In genomic region chr2:34753811-34754550, GRCm38 (mm10) we compare ENCODE assay signal across 8 mouse cellular contexts. TPM values are rescaled to one million over a fixed set of nuclear protein-coding genes. Genes with fewer than 3 reads are reported as not detected.
DNase-seq lines count a peak whose midpoint lies in the region; ATAC-seq and TF ChIP-seq lines count a peak whose summit lies in the region.

No protein-coding gene starts in this region.

- TF ChIP-seq CTCF in Patski (IDR thresholded peaks at IDR 0.05) = peak; percentile 38

- peak overlapping the region; percentile 97 for H3K9ac ChIP-seq in hindbrain, embryonic 14.5 days

- peak overlapping the region; percentile 95 for H3K27ac ChIP-seq in hindbrain, embryonic 14.5 days

- DNase-seq in Patski (ENCODE audit: low read depth, low spot score) = no peak
- DNase-seq in cerebellum, postnatal 14 days = peak; percentile 93 to 95
- DNase-seq in frontal cortex, postnatal 25 days (ENCODE audit: low spot score in 2 of 2) = peak; percentile 64 to 71
- DNase-seq in hindbrain, embryonic 14.5 days (ENCODE audit: low spot score) = peak; percentile 86
- DNase-seq in left cerebral cortex, adult 18-20 months (ENCODE audit: low spot score in 2 of 2) = peak; percentile 82 to 89
- DNase-seq in lung, postnatal 4 days = peak; percentile 92 to 94
- peak; percentile 93 for DNase-seq in retina, postnatal 1 day
- DNase-seq in thymus, postnatal 4 days = peak; percentile 93

- POLR2A ChIA-PET in Patski (lab: Charles Lee) = interaction anchor here (0.7 to 2.5 kb wide), 3 partner anchors 17 to 1850 kb away, joined by 3 to 17 read pairs (median 4); partner anchors contain the start of gene Hspa5

- under 1% methylated on average over 103 of the region's 106 CpGs for WGBS in hindbrain, embryonic 14.5 days

- H3K4me2 ChIP-seq in hindbrain, embryonic 14.5 days (replicated peaks) = peak overlapping the region; percentile 84

- H3K4me1 ChIP-seq in hindbrain, embryonic 14.5 days (replicated peaks; ENCODE audit: control insufficient read depth, insufficient read depth, low read length) = peaks cover 26% of the 10 kb centered on the region

- no peaks in the 10 kb centered on the region for H3K27me3 ChIP-seq in Patski
- no peaks in the 10 kb centered on the region for H3K27me3 ChIP-seq in hindbrain, embryonic 14.5 days (ENCODE audit: control insufficient read depth, insufficient read depth, low read length)

- H3K36me3 ChIP-seq in hindbrain, embryonic 14.5 days (replicated peaks; ENCODE audit: control insufficient read depth, insufficient read depth) = no peaks in the 10 kb centered on the region

- ATAC-seq in Patski = peak; percentile 85
- peak; percentile 93 for ATAC-seq in hindbrain, embryonic 14.5 days (ENCODE audit: low FRiP score)

- in situ Hi-C loops in Patski (cut with MboI; ENCODE audit: low pct_unique_long_range_greater_than_20kb) = no loop called here

- H3K9me3 ChIP-seq in hindbrain, embryonic 14.5 days (ENCODE audit: control insufficient read depth, low read length) = no peaks in the 10 kb centered on the region

- peak overlapping the region; percentile 96 for H3K4me3 ChIP-seq in hindbrain, embryonic 14.5 days (replicated peaks; ENCODE audit: low read length)

- CTCF ChIA-PET in Patski (lab: Charles Lee) = no interaction called here

RNA-seq across cellular contexts. Expression of gene Gapvd1, which starts 1.1 kb away (rescaled TPM):
- polyA plus RNA-seq in Patski (2021) = 54.8 TPM
- polyA plus RNA-seq in hindbrain, embryonic 14.5 days (2014; fragmentation: Nextera tagmentation; extraction: Ambion mirVana) = 111 and 123 TPM in 2 replicates
- total RNA-seq in left cerebral cortex, adult 18-20 months (2021) = 100 to 1,000 TPM; 102 to 107 TPM

RNA-seq across cellular contexts. Expression of gene Hspa5, which starts 17.8 kb away (rescaled TPM):
- polyA plus RNA-seq in Patski (2021) = 1,080 TPM
- polyA plus RNA-seq in hindbrain, embryonic 14.5 days (2014; fragmentation: Nextera tagmentation; extraction: Ambion mirVana) = 423 and 537 TPM in 2 replicates
- total RNA-seq in left cerebral cortex, adult 18-20 months (2021) = 100 to 1,000 TPM; 342 to 419 TPM

RNA-seq across cellular contexts. Expression of gene Rabepk, which starts 45.7 kb away (rescaled TPM):
- polyA plus RNA-seq in Patski (2021) = 47.9 TPM
- polyA plus RNA-seq in hindbrain, embryonic 14.5 days (2014; fragmentation: Nextera tagmentation; extraction: Ambion mirVana) = 24.8 and 26.1 TPM in 2 replicates
- total RNA-seq in left cerebral cortex, adult 18-20 months (2021) = 10 to 100 TPM; 32.7 to 36.6 TPM
